Mouse (Mus musculus) MEL (cell line): ENCODE measurements at regions not wholly inside any gene's neighbourhood (a gene's known extent, or its start where the extent isn't known, plus 50 kb on each side); places are given as distances from the start of the nearest gene placed in this dataset.

Source experiments
- DNase-seq: peaks from one replicate; pipeline ENCODE4 v3.0.0; 2011; ENCODE audit warnings: low read depth, low spot score
- H3K27ac ChIP-seq: 2 replicates; pipeline ENCODE4 v1.5.1; 2012; ENCODE audit warnings: low read depth, mild to moderate bottlenecking, control low read depth, low read length, moderate library complexity; ENCODE audit not compliant: control insufficient read depth
- H3K27me3 ChIP-seq, 2 experiments: fragments of 150-350 bp in 1 of 2; sonication (generic) in 1 of 2; 2 replicates each; pipeline ENCODE4 v1.6.1; 2012; ENCODE audit warnings: low read length in 2 of 2, mild to moderate bottlenecking in 2 of 2, improper control_type of control experiment in 1 of 2, moderate library complexity in 1 of 2; ENCODE audit not compliant: insufficient read depth in 2 of 2, control insufficient read depth in 1 of 2
- H3K36me3 ChIP-seq, 2 experiments: 2 replicates each; pipeline ENCODE4 v1.6.1; 2012 to 2014; ENCODE audit warnings: low read length in 2 of 2, improper control_type of control experiment in 1 of 2, inconsistent platforms in 1 of 2, mild to moderate bottlenecking in 1 of 2; ENCODE audit not compliant: insufficient read depth in 2 of 2, control insufficient read depth in 1 of 2
- H3K4me1 ChIP-seq, 2 experiments: fragments of 150-350 bp in 1 of 2; sonication (generic) in 1 of 2; 2 replicates each; pipeline ENCODE4 v1.6.1; 2012; ENCODE audit warnings: low read length in 2 of 2, improper control_type of control experiment in 1 of 2, mild to moderate bottlenecking in 1 of 2; ENCODE audit not compliant: insufficient read depth in 2 of 2, control insufficient read depth in 1 of 2
- H3K4me3 ChIP-seq, 2 experiments: fragments of 150-350 bp in 1 of 2; sonication (generic) in 1 of 2; 2 replicates each; pipeline ENCODE4 v1.5.1; 2012; ENCODE audit warnings: low read depth in 2 of 2, low read length in 2 of 2, mild to moderate bottlenecking in 2 of 2, moderate library complexity in 2 of 2, control low read depth in 1 of 2, improper control_type of control experiment in 1 of 2; ENCODE audit not compliant: control insufficient read depth in 1 of 2, insufficient read depth in 1 of 2
- H3K79me2 ChIP-seq: 2 replicates; pipeline ENCODE4 v1.6.1; 2012; ENCODE audit warnings: mild to moderate bottlenecking, low read length, moderate library complexity; ENCODE audit not compliant: control insufficient read depth, poor library complexity, insufficient read depth
- H3K9ac ChIP-seq: 2 replicates; pipeline ENCODE4 v1.6.1; 2012; ENCODE audit warnings: low read depth, mild to moderate bottlenecking, control low read depth, low read length, moderate library complexity; ENCODE audit not compliant: control insufficient read depth, poor library complexity, severe bottlenecking
- H3K9me3 ChIP-seq: fragments of 150-350 bp; sonication (generic); replicated peaks from 2 replicates; pipeline ENCODE4 v1.6.1; 2012; ENCODE audit warnings: mild to moderate bottlenecking, low read length, improper control_type of control experiment, moderate library complexity; ENCODE audit not compliant: insufficient read depth
- CHD1 ChIP-seq: IDR thresholded peaks from 2 replicates; pipeline ENCODE4 v1.6.1; 2012; ENCODE audit warnings: low read depth, mild to moderate bottlenecking, inconsistent platforms, low read length, improper control_type of control experiment
- CHD2 ChIP-seq: IDR thresholded peaks from 2 replicates; pipeline ENCODE4 v1.6.1; 2011; ENCODE audit warnings: low read length, improper control_type of control experiment
- CTCF ChIP-seq, 3 experiments: IDR thresholded peaks in 2 of 3; conservative IDR thresholded peaks in 1 of 3; 2 replicates each; pipeline ENCODE4 v1.5.1; 2011 to 2012; ENCODE audit warnings: low read length in 3 of 3, low read depth in 2 of 3, mild to moderate bottlenecking in 2 of 3, improper control_type of control experiment in 1 of 3, inconsistent platforms in 1 of 3, mixed read lengths in 1 of 3, moderate library complexity in 1 of 3; ENCODE audit not compliant: control insufficient read depth in 1 of 3, insufficient read depth in 1 of 3, poor library complexity in 1 of 3, severe bottlenecking in 1 of 3
- ELF1 ChIP-seq: IDR thresholded peaks from 2 replicates; pipeline ENCODE4 v1.6.1; 2014; ENCODE audit warnings: low read depth, mild to moderate bottlenecking, inconsistent platforms, low read length, improper control_type of control experiment, moderate library complexity
- EP300 ChIP-seq, 2 experiments: IDR thresholded peaks; 2 replicates each; pipeline ENCODE4 v1.6.1; 2011; ENCODE audit warnings: improper control_type of control experiment in 2 of 2, low read length in 2 of 2, low read depth in 1 of 2, mild to moderate bottlenecking in 1 of 2
- ETS1 ChIP-seq: IDR thresholded peaks from 2 replicates; pipeline ENCODE4 v1.6.1; 2012; ENCODE audit warnings: low read depth, mild to moderate bottlenecking, inconsistent platforms, low read length, improper control_type of control experiment, moderate library complexity
- HCFC1 ChIP-seq: IDR thresholded peaks from 2 replicates; pipeline ENCODE4 v1.6.1; 2012; ENCODE audit warnings: low read depth, mild to moderate bottlenecking, inconsistent platforms, low read length, improper control_type of control experiment, moderate library complexity
- JUND ChIP-seq: IDR thresholded peaks from 2 replicates; pipeline ENCODE4 v1.6.1; 2011; ENCODE audit warnings: low read depth, mild to moderate bottlenecking, improper control_type of control experiment, low read length
- MAX ChIP-seq: IDR thresholded peaks from 2 replicates; pipeline ENCODE4 v1.6.1; 2011; ENCODE audit warnings: low read length, improper control_type of control experiment
- MAZ ChIP-seq: IDR thresholded peaks from 2 replicates; pipeline ENCODE4 v1.6.1; 2012; ENCODE audit warnings: low read depth, mild to moderate bottlenecking, inconsistent platforms, low read length, improper control_type of control experiment
- MXI1 ChIP-seq: IDR thresholded peaks from 2 replicates; pipeline ENCODE4 v1.6.1; 2011; ENCODE audit warnings: mild to moderate bottlenecking, low read depth, low read length, improper control_type of control experiment
- MYC ChIP-seq: IDR thresholded peaks from 2 replicates; pipeline ENCODE4 v1.6.1; 2011; ENCODE audit warnings: low read depth, mild to moderate bottlenecking, low read length, improper control_type of control experiment, moderate library complexity
- NELFE ChIP-seq: IDR thresholded peaks from 2 replicates; pipeline ENCODE4 v1.6.1; 2011; ENCODE audit warnings: low read depth, low read length, improper control_type of control experiment
- NRF1 ChIP-seq: IDR thresholded peaks from 2 replicates; pipeline ENCODE4 v1.6.1; 2014; ENCODE audit warnings: low read depth, mild to moderate bottlenecking, inconsistent platforms, low read length, improper control_type of control experiment, moderate library complexity; ENCODE audit not compliant: poor library complexity, insufficient read depth, severe bottlenecking
- POLR2AphosphoS2 ChIP-seq: IDR thresholded peaks from 2 replicates; pipeline ENCODE4 v1.6.1; 2011; ENCODE audit warnings: low read length, improper control_type of control experiment
- POLR2AphosphoS5 ChIP-seq: IDR thresholded peaks from 2 replicates; pipeline ENCODE4 v1.6.1; 2012; ENCODE audit warnings: low read depth, borderline replicate concordance, mild to moderate bottlenecking, inconsistent platforms, low read length, moderate library complexity, mixed read lengths
- RAD21 ChIP-seq: IDR thresholded peaks from 2 replicates; pipeline ENCODE4 v1.6.1; 2011; ENCODE audit warnings: mild to moderate bottlenecking, low read depth, low read length, improper control_type of control experiment
- RCOR1 ChIP-seq: IDR thresholded peaks from 2 replicates; pipeline ENCODE4 v1.6.1; 2012; ENCODE audit warnings: low read depth, mild to moderate bottlenecking, inconsistent platforms, low read length, improper control_type of control experiment
- SIN3A ChIP-seq: IDR thresholded peaks from 2 replicates; pipeline ENCODE4 v1.6.1; 2012; ENCODE audit warnings: low read length, improper control_type of control experiment, inconsistent platforms
- TBP ChIP-seq: IDR thresholded peaks from 2 replicates; pipeline ENCODE4 v1.8.0; 2011; ENCODE audit warnings: low read depth, low read length, improper control_type of control experiment
- TCF12 ChIP-seq: IDR thresholded peaks from 2 replicates; pipeline ENCODE4 v1.6.1; 2014; ENCODE audit warnings: low read depth, mild to moderate bottlenecking, inconsistent platforms, low read length, improper control_type of control experiment, moderate library complexity
- USF1 ChIP-seq: IDR thresholded peaks from 2 replicates; pipeline ENCODE4 v1.6.1; 2014; ENCODE audit warnings: low read depth, mild to moderate bottlenecking, inconsistent platforms, low read length, improper control_type of control experiment, moderate library complexity
- ZC3H11A ChIP-seq: IDR thresholded peaks from 2 replicates; pipeline ENCODE4 v1.6.1; 2012; ENCODE audit warnings: low read depth, mild to moderate bottlenecking, inconsistent platforms, low read length, improper control_type of control experiment
- ZNF384 ChIP-seq: IDR thresholded peaks from 2 replicates; pipeline ENCODE4 v1.6.1; 2012; ENCODE audit warnings: low read depth, mild to moderate bottlenecking, inconsistent platforms, low read length, improper control_type of control experiment

- no peak overlapping the region for H3K27ac ChIP-seq
- H3K9me3 ChIP-seq: no peaks in the 10 kb centered on the region
- no peak for TF ChIP-seq JUND
- TF ChIP-seq RAD21: no peak
- TF ChIP-seq ZC3H11A: no peak
- TF ChIP-seq USF1: no peak
- no peak for TF ChIP-seq MXI1
- no peak for TF ChIP-seq MAX
- no peak for TF ChIP-seq CHD1
- TF ChIP-seq RCOR1: no peak
- no peak for TF ChIP-seq MAZ
- TF ChIP-seq CHD2: no peak
- no peak for TF ChIP-seq SIN3A
- no peak for TF ChIP-seq ZNF384
- TF ChIP-seq ETS1: no peak
- TF ChIP-seq EP300 (IDR thresholded peaks at IDR 0.05; ENCODE audit: low read depth in 1 of 2, low read length in 2 of 2): no peak
- no peak for TF ChIP-seq HCFC1
- TF ChIP-seq POLR2AphosphoS2: no peak
- TF ChIP-seq NRF1: no peak
- no peaks in the 10 kb centered on the region for H3K4me1 ChIP-seq
- H3K36me3 ChIP-seq: no peaks in the 10 kb centered on the region
- no peak for DNase-seq
- H3K9ac ChIP-seq: no peak overlapping the region
- H3K79me2 ChIP-seq: no peaks in the 10 kb centered on the region
- no peaks in the 10 kb centered on the region for H3K27me3 ChIP-seq
- no peak overlapping the region for H3K4me3 ChIP-seq
These were observed 350.1 kb upstream of the Cd180 start for GRCm38 (mm10) chr13:102343236-102343635.

GRCm38 (mm10) chr13:102344606-102345269, 348.6 kb upstream of the Cd180 start:
- TF ChIP-seq EP300 (IDR thresholded peaks at IDR 0.05; ENCODE audit: low read depth in 1 of 2, low read length in 2 of 2) (no peak), CTCF (IDR thresholded peaks at IDR 0.05 in 2 of 3, conservative IDR thresholded peaks at IDR 0.05 in 1 of 3; ENCODE audit: control insufficient read depth in 1 of 3, insufficient read depth in 1 of 3, low read depth in 2 of 3, low read length in 3 of 3, poor library complexity in 1 of 3, severe bottlenecking in 1 of 3) (no peak), TCF12 (no peak), POLR2AphosphoS2 (no peak), ETS1 (no peak), RAD21 (no peak), ELF1 (no peak), POLR2AphosphoS5 (no peak), TBP (no peak), SIN3A (no peak), ZNF384 (no peak), CHD2 (no peak), CHD1 (no peak), MYC (no peak), NELFE (no peak), RCOR1 (no peak)
- TF ChIP-seq, all 39 proteins: peak for 0
- H3K27me3 ChIP-seq: no peaks in the 10 kb centered on the region
- H3K4me3 ChIP-seq: no peak overlapping the region
- DNase-seq: no peak
- H3K36me3 ChIP-seq: no peaks in the 10 kb centered on the region
- no peak overlapping the region for H3K27ac ChIP-seq
- no peaks in the 10 kb centered on the region for H3K9me3 ChIP-seq
- H3K79me2 ChIP-seq: no peaks in the 10 kb centered on the region
- H3K4me1 ChIP-seq: no peaks in the 10 kb centered on the region
- no peak overlapping the region for H3K9ac ChIP-seq
